Mouse (Mus musculus) bone marrow macrophage, adult 2 months (primary cell): ENCODE measurements around the gene Cd200r2. TPM values are rescaled to one million over a fixed set of nuclear protein-coding genes. Genes with fewer than 3 reads are reported as not detected.
"Not testable (repeated sequence)": the region's sequence is repeated elsewhere in the genome, so short reads cannot be mapped to it uniquely, and the experiment has no call there.

Experiments used
- H3K27ac ChIP-seq: 2 replicates; pipeline ENCODE4 v1.5.1; 2012; ENCODE audit warnings: low read depth, low read length; ENCODE audit not compliant: insufficient read depth
- H3K4me1 ChIP-seq: 2 replicates; pipeline ENCODE4 v1.6.1; 2012; ENCODE audit warnings: low read length; ENCODE audit not compliant: control insufficient read depth, insufficient read depth
- H3K4me3 ChIP-seq: 2 replicates; pipeline ENCODE4 v1.5.1; 2012; ENCODE audit warnings: mild to moderate bottlenecking, low read length, moderate library complexity; ENCODE audit not compliant: insufficient read depth
- CTCF ChIP-seq: IDR thresholded peaks from 2 replicates; pipeline ENCODE4 v1.5.1; 2012; ENCODE audit warnings: low read depth, mild to moderate bottlenecking, low read length, moderate library complexity
- POLR2A ChIP-seq: IDR thresholded peaks from 2 replicates; pipeline ENCODE4 v1.6.1; 2012; ENCODE audit warnings: mild to moderate bottlenecking, low read depth, low read length, borderline replicate concordance
- polyA plus RNA-seq: library from polyadenylated mRNA; stranded (reverse); fragments of >200 nt; gene quantifications from 2 replicates; pipeline ENCODE4 v1.2.4, GENCODE M21; 2012; ENCODE audit not compliant: missing spikeins, insufficient read depth, insufficient read length

Cd200r2 gene
- polyA plus RNA-seq: not detected in 2 replicates

GRCm38 (mm10) chr16:44866797-44867196, at the start of gene Cd200r2:
Cd200r2 (plus strand) TSS chr16:44867097.
- H3K4me1 ChIP-seq: no peaks in the 10 kb centered on the region
- no peak within 1 kb of the TSS for H3K4me3 ChIP-seq
- H3K27ac ChIP-seq: no peak within 1 kb of the TSS
- TF ChIP-seq POLR2A: no peak
- no peak for TF ChIP-seq CTCF

GRCm38 (mm10) chr16:44818010-44818409, 48.9 kb upstream of the Cd200r2 start:
- Histone ChIP-seq H3K4me3 (no peak overlapping the region), H3K4me1 (peaks cover 17% of the 10 kb centered on the region), H3K27ac (no peak overlapping the region)
- TF ChIP-seq POLR2A (no peak), CTCF (no peak)

GRCm38 (mm10) chr16:44820545-44820944, 46.4 kb upstream of the Cd200r2 start:
- peaks cover 16% of the 10 kb centered on the region for H3K4me1 ChIP-seq
- no peak for TF ChIP-seq POLR2A
- TF ChIP-seq CTCF: no peak
- H3K27ac ChIP-seq: no peak overlapping the region
- H3K4me3 ChIP-seq: no peak overlapping the region

- H3K4me3 ChIP-seq: no peak overlapping the region
- TF ChIP-seq CTCF: no peak
- TF ChIP-seq POLR2A: no peak
- H3K4me1 ChIP-seq: peaks cover 13% of the 10 kb centered on the region
- H3K27ac ChIP-seq: peak overlapping the region; percentile 72
Observed at GRCm38 (mm10) chr16:44832286-44832685, 34.6 kb upstream of the Cd200r2 start.

GRCm38 (mm10) chr16:44833189-44833588, 33.7 kb upstream of the Cd200r2 start:
- Histone ChIP-seq H3K4me1 (peaks cover 13% of the 10 kb centered on the region), H3K27ac (peak overlapping the region; percentile 64)
- H3K4me3 ChIP-seq: not testable (repeated sequence)

GRCm38 (mm10) chr16:44875178-44875577, 8.3 kb downstream of the Cd200r2 start:
- no peak overlapping the region for H3K27ac ChIP-seq
- no peak for TF ChIP-seq POLR2A
- no peak for TF ChIP-seq CTCF
- no peak overlapping the region for H3K4me3 ChIP-seq
- peaks cover 7% of the 10 kb centered on the region for H3K4me1 ChIP-seq

GRCm38 (mm10) chr16:44876625-44877024, 9.7 kb downstream of the Cd200r2 start:
- TF ChIP-seq CTCF: no peak

GRCm38 (mm10) chr16:44877595-44877994, 10.7 kb downstream of the Cd200r2 start:
- H3K27ac ChIP-seq: no peak overlapping the region
- TF ChIP-seq POLR2A (no peak), CTCF (no peak)
- H3K4me1 ChIP-seq: peaks cover 7% of the 10 kb centered on the region
- H3K4me3 ChIP-seq: no peak overlapping the region

More at GRCm38 (mm10) chr16:44876625-44877024, 9.7 kb downstream of the Cd200r2 start:
- peaks cover 7% of the 10 kb centered on the region for H3K4me1 ChIP-seq
- no peak overlapping the region for H3K27ac ChIP-seq
- H3K4me3 ChIP-seq: no peak overlapping the region

GRCm38 (mm10) chr16:44890814-44891213, 23.9 kb downstream of the Cd200r2 start:
- Histone ChIP-seq H3K27ac (no peak overlapping the region), H3K4me3 (no peak overlapping the region)
- TF ChIP-seq CTCF: no peak
- TF ChIP-seq POLR2A: no peak

GRCm38 (mm10) chr16:44932016-44932415, 65.1 kb downstream of the Cd200r2 start:
- Histone ChIP-seq H3K27ac (no peak overlapping the region), H3K4me3 (no peak overlapping the region), H3K4me1 (no peaks in the 10 kb centered on the region)
- no peak for TF ChIP-seq CTCF
- no peak for TF ChIP-seq POLR2A

More at GRCm38 (mm10) chr16:44890814-44891213, 23.9 kb downstream of the Cd200r2 start:
- H3K4me1 ChIP-seq: no peaks in the 10 kb centered on the region

GRCm38 (mm10) chr16:44943468-44943867, 76.6 kb downstream of the Cd200r2 start, which contains the start of gene Cd200r3:
Cd200r3 (plus strand) TSS chr16:44943678.
- no peak within 1 kb of the TSS for H3K4me3 ChIP-seq
- TF ChIP-seq CTCF (no peak), POLR2A (no peak)

More at GRCm38 (mm10) chr16:44943468-44943867, 76.6 kb downstream of the Cd200r2 start, which contains the start of gene Cd200r3:
- Histone ChIP-seq H3K27ac (no peak within 1 kb of the TSS), H3K4me1 (no peaks in the 10 kb centered on the region)
